Comparison of ENCODE assay signal across 9 mouse cellular contexts in genomic region chr5:119916551-119917171, GRCm38 (mm10).
DNase-seq lines count a peak whose midpoint lies in the region; ATAC-seq and TF ChIP-seq lines count a peak whose summit lies in the region.
"Had no signal": no experiment of that assay in that cellular context is flagged by ENCODE, and none has a peak within 500 bp of the region (broad histone marks: within the 10 kb centered on the region; RNA-seq: fewer than 3 reads in every experiment).

No protein-coding gene starts in this region.

- H3K4me2 ChIP-seq in lung, postnatal 0 days (replicated peaks; ENCODE audit: low read depth, low read length): no peak overlapping the region
- no peak overlapping the region for H3K4me2 ChIP-seq in forebrain, postnatal 0 days (ENCODE audit: low read depth)
- H3K4me2 ChIP-seq in liver, embryonic 12.5 days: no peak overlapping the region
- H3K4me2 ChIP-seq: lung, embryonic 15.5 days had no signal

- no peaks in the 10 kb centered on the region for H3K27me3 ChIP-seq in lung, postnatal 0 days (replicated peaks; ENCODE audit: insufficient read depth, low read length)
- H3K27me3 ChIP-seq in forebrain, postnatal 0 days (ENCODE audit: insufficient read depth, low read length): no peaks in the 10 kb centered on the region
- H3K27me3 ChIP-seq in kidney, adult 2 months (replicated peaks; ENCODE audit: control insufficient read depth, insufficient read depth, low read length): no peaks in the 10 kb centered on the region
- H3K27me3 ChIP-seq in liver, embryonic 12.5 days (replicated peaks): 0 out of 2 replicates have a peak, but pooled peaks cover 1% of the 10 kb centered on the region
- H3K27me3 ChIP-seq: lung, embryonic 15.5 days had no signal

- no peaks in the 10 kb centered on the region for H3K4me1 ChIP-seq in lung, postnatal 0 days (ENCODE audit: insufficient read depth, low read depth, low read length)
- H3K4me1 ChIP-seq in forebrain, postnatal 0 days (ENCODE audit: insufficient read depth): no peaks in the 10 kb centered on the region
- H3K4me1 ChIP-seq in kidney, adult 2 months (ENCODE audit: control insufficient read depth, insufficient read depth, low read length): no peaks in the 10 kb centered on the region
- H3K4me1 ChIP-seq in liver, embryonic 12.5 days: no peaks in the 10 kb centered on the region
- H3K4me1 ChIP-seq: lung, embryonic 15.5 days had no signal

- H3K36me3 ChIP-seq in lung, postnatal 0 days (ENCODE audit: insufficient read depth, low read length): no peaks in the 10 kb centered on the region
- no peaks in the 10 kb centered on the region for H3K36me3 ChIP-seq in forebrain, postnatal 0 days (ENCODE audit: insufficient read depth)
- no peaks in the 10 kb centered on the region for H3K36me3 ChIP-seq in kidney, adult 2 months (ENCODE audit: control insufficient read depth, insufficient read depth, low read length)
- H3K36me3 ChIP-seq in liver, embryonic 12.5 days: no peaks in the 10 kb centered on the region
- H3K36me3 ChIP-seq: lung, embryonic 15.5 days had no signal

- no peak for ATAC-seq in lung, postnatal 0 days
- peak; percentile 96 for ATAC-seq in forebrain, postnatal 0 days
- ATAC-seq in liver, embryonic 12.5 days: no peak

- no peaks in the 10 kb centered on the region for H3K9me3 ChIP-seq in lung, postnatal 0 days (ENCODE audit: low read length)
- no peaks in the 10 kb centered on the region for H3K9me3 ChIP-seq in forebrain, postnatal 0 days (ENCODE audit: low read length)
- no peaks in the 10 kb centered on the region for H3K9me3 ChIP-seq in liver, embryonic 12.5 days (replicated peaks)
- H3K9me3 ChIP-seq: lung, embryonic 15.5 days had no signal

- TF ChIP-seq POLR2A in kidney, adult 2 months (IDR thresholded peaks at IDR 0.05; ENCODE audit: low read depth, low read length): no peak

- TF ChIP-seq CTCF in lung, postnatal 0 days (IDR thresholded peaks at IDR 0.05): no peak
- TF ChIP-seq CTCF in forebrain, postnatal 0 days (IDR thresholded peaks at IDR 0.05; ENCODE audit: low read depth): no peak
- no peak for TF ChIP-seq CTCF in kidney, adult 2 months (conservative IDR thresholded peaks at IDR 0.05; ENCODE audit: insufficient read depth, insufficient read length, low read depth, low read length)

- TF ChIP-seq EP300 in lung, postnatal 0 days (IDR thresholded peaks at IDR 0.05): no peak

- no peak overlapping the region for H3K9ac ChIP-seq in lung, postnatal 0 days (replicated peaks; ENCODE audit: low read depth)
- no peak overlapping the region for H3K9ac ChIP-seq in forebrain, postnatal 0 days
- H3K9ac ChIP-seq in liver, embryonic 12.5 days: no peak overlapping the region
- H3K9ac ChIP-seq: lung, embryonic 15.5 days had no signal

- peak; percentile 48 for DNase-seq in lung, postnatal 10 days
- no peak for DNase-seq in lung, postnatal 0 days (ENCODE audit: low spot score)
- peak; percentile 86 for DNase-seq in forebrain, postnatal 0 days
- DNase-seq in layer of hippocampus, adult 9-11 months: peak; percentile 75
- peak; percentile 64 for DNase-seq in right cerebral cortex, postnatal 14 days
- DNase-seq in kidney, adult 2 months: no peak
- no peak for DNase-seq in spleen, adult 18-20 months

- WGBS in lung, postnatal 0 days: 60% methylated on average over 12 of the region's 12 CpGs
- WGBS in forebrain, postnatal 0 days: 26% methylated on average over 12 of the region's 12 CpGs
- 70% methylated on average over 12 of the region's 12 CpGs for WGBS in kidney, adult 2 months
- WGBS in liver, embryonic 12.5 days (ENCODE audit: insufficient replicate concordance): 62% methylated on average over 12 of the region's 12 CpGs

- no peak overlapping the region for H3K4me3 ChIP-seq in lung, postnatal 0 days (ENCODE audit: low read depth, low read length)
- no peak overlapping the region for H3K4me3 ChIP-seq in forebrain, postnatal 0 days (ENCODE audit: low read depth, low read length)
- no peak overlapping the region for H3K4me3 ChIP-seq in kidney, adult 2 months (ENCODE audit: insufficient read depth, low read depth, low read length)
- no peak overlapping the region for H3K4me3 ChIP-seq in liver, embryonic 12.5 days
- H3K4me3 ChIP-seq: lung, embryonic 15.5 days had no signal

- H3K27ac ChIP-seq in lung, postnatal 0 days (ENCODE audit: low read length): no peak overlapping the region
- H3K27ac ChIP-seq in forebrain, postnatal 0 days (ENCODE audit: low read depth, low read length): no peak overlapping the region
- no peak overlapping the region for H3K27ac ChIP-seq in kidney, adult 2 months (ENCODE audit: insufficient read depth, low read depth, low read length)
- H3K27ac ChIP-seq in liver, embryonic 12.5 days: no peak overlapping the region
- H3K27ac ChIP-seq: lung, embryonic 15.5 days had no signal

Comparison
In these comparisons a context has a peak if more than half of its experiments do, and no peak if none do; other contexts are left out.
1. DNase-seq: peak in lung, postnatal 10 days (single experiment), forebrain, postnatal 0 days (single experiment), layer of hippocampus, adult 9-11 months (single experiment) and right cerebral cortex, postnatal 14 days (single experiment); none in lung, postnatal 0 days (single experiment), kidney, adult 2 months (single experiment) and spleen, adult 18-20 months (0 of 2).